Mouse (Mus musculus) cerebellum, adult 9-11 months (tissue): ENCODE data around the gene Ube2d1.

Experiments used
- DNase-seq: peaks from one replicate; pipeline ENCODE4 v3.0.0; 2022

The Ube2d1 gene

GRCm38 (mm10) chr10:71285126-71285580, at the start of gene Ube2d1:
TSS of gene Ube2d1 (minus strand) at chr10:71285262.
- peak; percentile 93 for DNase-seq

GRCm38 (mm10) chr10:71332859-71333258, 47.8 kb upstream of the Ube2d1 start:
- no peak for DNase-seq

- DNase-seq = no peak
These were observed 47.3 kb upstream of the Ube2d1 start for GRCm38 (mm10) chr10:71332376-71332775.

- no peak for DNase-seq
These were observed 46.8 kb upstream of the Ube2d1 start for GRCm38 (mm10) chr10:71331908-71332307.

- no peak for DNase-seq
These were observed 45.0 kb upstream of the Ube2d1 start for GRCm38 (mm10) chr10:71330070-71330469.

GRCm38 (mm10) chr10:71329295-71329694, 44.2 kb upstream of the Ube2d1 start:
- DNase-seq = no peak

GRCm38 (mm10) chr10:71328870-71329269, 43.8 kb upstream of the Ube2d1 start:
- no peak for DNase-seq

GRCm38 (mm10) chr10:71328382-71328781, 43.3 kb upstream of the Ube2d1 start:
- DNase-seq = no peak

GRCm38 (mm10) chr10:71327386-71327785, 42.3 kb upstream of the Ube2d1 start:
- no peak for DNase-seq

- DNase-seq = peak; percentile 62
These were observed 41.7 kb upstream of the Ube2d1 start for GRCm38 (mm10) chr10:71326789-71327188.

GRCm38 (mm10) chr10:71326123-71326522, 41.1 kb upstream of the Ube2d1 start:
- no peak for DNase-seq

GRCm38 (mm10) chr10:71323669-71324068, 38.6 kb upstream of the Ube2d1 start:
- no peak for DNase-seq

GRCm38 (mm10) chr10:71316497-71316896, 31.4 kb upstream of the Ube2d1 start:
- no peak for DNase-seq

- DNase-seq = no peak
These were observed 31.0 kb upstream of the Ube2d1 start for GRCm38 (mm10) chr10:71316056-71316455.

- DNase-seq = no peak
These were observed 29.5 kb upstream of the Ube2d1 start for GRCm38 (mm10) chr10:71314596-71314995.

GRCm38 (mm10) chr10:71310288-71310687, 25.2 kb upstream of the Ube2d1 start:
- no peak for DNase-seq

GRCm38 (mm10) chr10:71308199-71308598, 23.1 kb upstream of the Ube2d1 start:
- DNase-seq = no peak

- DNase-seq = no peak
These were observed 21.7 kb upstream of the Ube2d1 start for GRCm38 (mm10) chr10:71306759-71307158.

- DNase-seq = no peak
These were observed 21.1 kb upstream of the Ube2d1 start for GRCm38 (mm10) chr10:71306190-71306589.

GRCm38 (mm10) chr10:71302490-71302889, 17.4 kb upstream of the Ube2d1 start:
- DNase-seq = no peak

GRCm38 (mm10) chr10:71300161-71300560, 15.1 kb upstream of the Ube2d1 start:
- peak; percentile 63 for DNase-seq

- no peak for DNase-seq
These were observed 8.2 kb upstream of the Ube2d1 start for GRCm38 (mm10) chr10:71293245-71293644.

GRCm38 (mm10) chr10:71292254-71292653, 7.2 kb upstream of the Ube2d1 start:
- DNase-seq = no peak

- DNase-seq = no peak
These were observed 6.7 kb upstream of the Ube2d1 start for GRCm38 (mm10) chr10:71291801-71292200.

GRCm38 (mm10) chr10:71291179-71291661, 6.2 kb upstream of the Ube2d1 start:
- no peak for DNase-seq
